Mouse (Mus musculus): ENCODE measurements around the gene Camk2b. TPM values are rescaled to one million over a fixed set of nuclear protein-coding genes. Genes with fewer than 3 reads are reported as not detected.

The Camk2b gene
- polyA plus RNA-seq, 1 experiment from 2014 or later: 140 TPM

GRCm38 (mm10) chr11:5924699-5925098, 141.5 kb downstream of the Camk2b start:
- H3K27me3 ChIP-seq (replicated peaks): no peaks in the 10 kb centered on the region
- no peak overlapping the region for H3K27ac ChIP-seq (replicated peaks)
- H3K36me3 ChIP-seq: no peaks in the 10 kb centered on the region
- ATAC-seq (ENCODE audit: low FRiP score): no peak
- 59% methylated on average over 8 of the region's 8 CpGs for WGBS
- H3K4me3 ChIP-seq (replicated peaks): no peak overlapping the region
- H3K9me3 ChIP-seq (replicated peaks): no peaks in the 10 kb centered on the region
- H3K4me1 ChIP-seq: no peaks in the 10 kb centered on the region
- H3K4me2 ChIP-seq: no peak overlapping the region
- H3K9ac ChIP-seq (replicated peaks): no peak overlapping the region

DNA sequence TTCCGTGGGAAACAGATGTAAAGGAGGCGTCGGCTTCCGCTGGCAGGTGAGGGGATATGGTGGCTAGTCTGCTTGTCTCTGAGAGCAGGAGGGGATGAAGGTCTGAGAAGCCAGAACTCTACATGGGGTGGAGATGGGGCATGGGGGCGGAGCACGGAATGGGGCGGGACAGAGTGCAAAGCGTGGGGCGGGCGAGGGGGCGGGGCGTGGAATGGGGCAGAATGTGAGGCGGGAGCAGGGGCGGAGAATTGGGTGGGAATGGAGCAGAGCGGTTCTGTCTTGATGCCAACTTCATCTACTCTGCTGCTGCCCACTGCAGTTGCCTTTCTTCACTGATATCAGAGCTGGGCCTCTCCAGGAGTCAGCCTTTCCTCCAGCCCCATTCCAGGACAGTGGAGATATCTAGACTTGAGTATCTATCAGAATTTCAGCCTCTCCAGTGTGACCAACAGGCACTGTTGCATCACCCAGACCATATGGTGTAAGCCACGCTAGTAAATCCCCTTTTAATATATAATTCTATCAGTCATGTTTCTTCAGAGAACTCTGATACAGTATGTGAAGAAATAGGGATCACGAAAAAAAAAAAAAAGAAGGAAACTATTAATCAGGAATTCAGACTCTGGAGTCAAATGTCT, 145.7 kb downstream of the Camk2b start:
- WGBS: 41% methylated on average over 17 of the region's 17 CpGs
- H3K9ac ChIP-seq (replicated peaks): no peak overlapping the region

More for the DNA sequence above, 145.7 kb downstream of the Camk2b start:
- no peaks in the 10 kb centered on the region for H3K9me3 ChIP-seq (replicated peaks)
- H3K4me2 ChIP-seq: no peak overlapping the region
- no peak overlapping the region for H3K4me3 ChIP-seq (replicated peaks)
- ATAC-seq (ENCODE audit: low FRiP score): no peak
- no peak overlapping the region for H3K27ac ChIP-seq (replicated peaks)
- no peaks in the 10 kb centered on the region for H3K4me1 ChIP-seq
- no peaks in the 10 kb centered on the region for H3K36me3 ChIP-seq
- H3K27me3 ChIP-seq (replicated peaks): no peaks in the 10 kb centered on the region

Other genes with a start within 250 kb of the Camk2b start
- gene Polm, start 228.3 kb downstream of the Camk2b start, polyA plus RNA-seq (2015; fragmentation: Nextera tagmentation; extraction: Ambion mirVana): 6.5 and 8.5 TPM in 2 replicates
- 22.1 and 24.3 TPM in 2 replicates for gene Aebp1, start 204.4 kb downstream of the Camk2b start, polyA plus RNA-seq (2015; fragmentation: Nextera tagmentation; extraction: Ambion mirVana)
- gene Pold2, start 188.1 kb downstream of the Camk2b start, polyA plus RNA-seq (2015; fragmentation: Nextera tagmentation; extraction: Ambion mirVana): 64.5 and 81.0 TPM in 2 replicates
- gene Myl7, start 167.6 kb downstream of the Camk2b start, polyA plus RNA-seq (2015; fragmentation: Nextera tagmentation; extraction: Ambion mirVana): 1.4 and 10.6 TPM in 2 replicates
- gene Gck, start 116.3 kb downstream of the Camk2b start, polyA plus RNA-seq (2015; fragmentation: Nextera tagmentation; extraction: Ambion mirVana): 3.4 and 4.2 TPM in 2 replicates
- gene Ykt6, start 110.7 kb downstream of the Camk2b start, polyA plus RNA-seq (2015; fragmentation: Nextera tagmentation; extraction: Ambion mirVana): 84.9 and 87.1 TPM in 2 replicates
- 0.37 and 0.57 TPM in 2 replicates for gene A730071L15Rik, start 133.7 kb upstream of the Camk2b start, polyA plus RNA-seq (2015; fragmentation: Nextera tagmentation; extraction: Ambion mirVana)
- gene Nudcd3, start 134.1 kb upstream of the Camk2b start, polyA plus RNA-seq (2015; fragmentation: Nextera tagmentation; extraction: Ambion mirVana): 61.2 and 62.4 TPM in 2 replicates
- 0.09 and 0.11 TPM in 2 replicates for gene Npc1l1, start 163.8 kb upstream of the Camk2b start, polyA plus RNA-seq (2015; fragmentation: Nextera tagmentation; extraction: Ambion mirVana)
- gene Ddx56, start 201.4 kb upstream of the Camk2b start, polyA plus RNA-seq (2015; fragmentation: Nextera tagmentation; extraction: Ambion mirVana): 70.7 and 77.2 TPM in 2 replicates
- gene Tmed4, start 208.5 kb upstream of the Camk2b start, polyA plus RNA-seq (2015; fragmentation: Nextera tagmentation; extraction: Ambion mirVana): 110 and 114 TPM in 2 replicates
- 129 and 135 TPM in 2 replicates for gene Ogdh, start 225.3 kb upstream of the Camk2b start, polyA plus RNA-seq (2015; fragmentation: Nextera tagmentation; extraction: Ambion mirVana)